Mouse (Mus musculus): ENCODE measurements around the gene Epha8. TPM values are rescaled to one million over a fixed set of nuclear protein-coding genes. Genes with fewer than 3 reads are reported as not detected.

Epha8 gene
- polyA plus RNA-seq, 1 experiment from 2014 or later: not detected

- WGBS (ENCODE audit: missing documents): 30% methylated on average over 7 of the region's 9 CpGs
- Histone ChIP-seq H3K4me3 (ENCODE audit: inconsistent target) (no peak overlapping the region), H3K27ac (no peak overlapping the region), H3K36me3 (ENCODE audit: inconsistent target) (no peaks in the 10 kb centered on the region), H3K79me2 (ENCODE audit: inconsistent target) (no peaks in the 10 kb centered on the region)
These were observed 10.9 kb upstream of the Epha8 start for GRCm38 (mm10) chr4:136967511-136967910.

DNA sequence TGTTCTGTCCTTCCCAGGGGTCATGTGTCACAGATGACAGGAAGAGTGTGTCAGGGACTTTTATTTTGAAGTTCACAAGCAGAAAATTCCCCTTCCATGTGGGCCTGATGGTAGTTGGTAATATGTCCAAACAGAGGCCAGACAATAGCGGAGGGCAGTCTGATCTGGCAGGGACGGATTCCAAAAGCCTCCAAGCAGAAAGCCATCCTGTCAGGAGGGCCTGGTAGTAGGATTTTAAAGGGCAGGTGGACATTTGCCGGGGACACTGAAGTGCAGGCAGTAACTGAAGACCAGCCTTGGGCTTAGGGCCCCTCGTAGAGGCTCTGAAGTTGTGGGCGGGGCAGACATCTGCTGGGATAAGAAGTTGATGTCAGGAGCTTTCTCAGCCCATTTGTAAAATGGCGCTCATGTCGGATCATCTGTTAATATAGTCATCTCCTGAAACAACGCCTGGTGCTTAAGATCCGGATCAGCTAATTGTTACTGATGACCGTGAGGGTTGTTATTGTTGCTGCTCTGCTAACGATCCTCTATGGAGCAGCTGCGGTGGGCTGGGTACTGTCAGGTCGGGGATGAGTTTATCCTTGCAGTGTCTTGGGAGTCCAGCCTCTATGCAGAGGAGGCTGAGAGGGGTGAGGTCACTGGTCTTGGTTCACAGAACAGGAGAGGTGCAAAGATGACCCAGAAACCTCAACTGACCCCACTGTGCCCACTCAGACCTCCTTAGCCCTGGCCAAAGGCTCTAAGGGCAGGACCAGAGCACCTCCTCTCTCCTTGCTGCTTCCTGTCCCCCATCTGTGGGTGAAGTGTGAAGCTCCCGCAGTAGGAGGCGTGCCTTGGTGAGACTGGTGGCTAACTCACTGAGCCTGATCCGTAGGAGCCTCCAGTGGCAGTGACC is 10.1 kb upstream of the Epha8 start:
- no peak overlapping the region for H3K27ac ChIP-seq
- H3K36me3 ChIP-seq (ENCODE audit: inconsistent target): no peaks in the 10 kb centered on the region
- 47% methylated on average over 16 of the region's 16 CpGs for WGBS (ENCODE audit: missing documents)
- H3K4me3 ChIP-seq (ENCODE audit: inconsistent target): no peak overlapping the region
- H3K79me2 ChIP-seq (ENCODE audit: inconsistent target): no peaks in the 10 kb centered on the region

DNA sequence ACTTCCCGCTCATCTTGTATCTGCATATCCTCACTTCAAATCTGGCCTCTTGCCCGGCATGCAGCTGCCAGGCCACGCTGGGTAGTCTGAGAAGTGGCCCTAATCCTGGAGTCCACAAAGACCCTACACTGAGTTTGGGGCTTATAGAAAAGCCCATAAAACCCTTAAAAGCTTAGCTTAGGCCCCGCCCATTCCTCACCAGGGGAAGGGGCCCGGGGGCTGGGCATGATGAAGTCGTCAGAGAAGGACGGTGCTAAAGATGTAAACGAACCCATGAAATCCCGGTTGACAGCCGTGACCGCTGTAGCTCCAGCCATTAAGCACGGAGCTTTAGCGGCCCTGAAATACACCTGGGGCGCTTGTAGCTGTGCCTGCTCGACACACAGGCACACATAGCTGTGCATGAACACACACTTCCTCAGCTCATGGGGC is 8.4 kb upstream of the Epha8 start:
- Histone ChIP-seq H3K27ac (no peak overlapping the region), H3K4me3 (ENCODE audit: inconsistent target) (no peak overlapping the region), H3K36me3 (ENCODE audit: inconsistent target) (no peaks in the 10 kb centered on the region), H3K79me2 (ENCODE audit: inconsistent target) (no peaks in the 10 kb centered on the region)
- WGBS (ENCODE audit: missing documents): 43% methylated on average over 15 of the region's 15 CpGs

- 88% methylated on average over 4 of the region's 4 CpGs for WGBS (ENCODE audit: missing documents)
- Histone ChIP-seq H3K4me3 (ENCODE audit: inconsistent target) (no peak overlapping the region), H3K36me3 (ENCODE audit: inconsistent target) (no peaks in the 10 kb centered on the region), H3K27ac (no peak overlapping the region), H3K79me2 (ENCODE audit: inconsistent target) (no peaks in the 10 kb centered on the region)
These were observed 5.8 kb upstream of the Epha8 start for GRCm38 (mm10) chr4:136962447-136962846.

DNA sequence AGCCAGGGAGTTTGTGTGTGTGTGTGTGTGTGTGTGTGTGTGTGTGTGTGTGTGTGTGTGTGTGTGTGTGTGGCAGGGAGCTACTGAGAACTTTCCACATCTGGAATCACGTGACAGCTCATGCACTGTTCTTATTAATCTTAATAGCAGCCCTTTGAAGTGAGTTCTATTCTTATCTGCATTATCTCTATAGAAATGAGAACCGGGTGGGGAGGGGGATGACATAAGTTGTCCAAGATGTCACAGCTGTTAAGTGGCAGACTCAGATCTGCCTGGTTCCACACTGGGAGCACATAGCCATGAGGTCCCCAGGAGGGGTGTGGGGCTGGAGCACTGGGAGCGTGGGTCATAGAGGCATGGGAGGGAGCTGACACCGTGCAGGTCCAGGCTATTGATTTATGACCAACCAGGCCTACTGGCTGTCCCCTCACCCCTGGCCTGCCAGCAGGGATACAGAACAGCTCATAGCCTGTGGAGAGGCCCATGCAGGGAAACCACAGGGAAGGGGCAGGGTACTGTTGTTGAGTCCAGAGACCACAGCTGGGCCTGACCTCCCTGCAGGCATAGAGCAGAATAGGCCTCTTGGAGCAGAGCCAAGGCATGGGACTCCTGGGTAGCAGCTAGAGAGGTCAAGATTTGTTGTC is 5.1 kb upstream of the Epha8 start:
- no peak overlapping the region for H3K27ac ChIP-seq
- 40% methylated on average over 4 of the region's 4 CpGs for WGBS (ENCODE audit: missing documents)
- no peaks in the 10 kb centered on the region for H3K36me3 ChIP-seq (ENCODE audit: inconsistent target)
- H3K79me2 ChIP-seq (ENCODE audit: inconsistent target): no peaks in the 10 kb centered on the region
- H3K4me3 ChIP-seq (ENCODE audit: inconsistent target): no peak overlapping the region

- Histone ChIP-seq H3K4me3 (ENCODE audit: inconsistent target) (no peak overlapping the region), H3K79me2 (ENCODE audit: inconsistent target) (no peaks in the 10 kb centered on the region), H3K36me3 (ENCODE audit: inconsistent target) (no peaks in the 10 kb centered on the region), H3K27ac (no peak overlapping the region)
- WGBS (ENCODE audit: missing documents): 59% methylated on average over 9 of the region's 9 CpGs
These were observed 4.0 kb upstream of the Epha8 start for GRCm38 (mm10) chr4:136960581-136960980.

DNA sequence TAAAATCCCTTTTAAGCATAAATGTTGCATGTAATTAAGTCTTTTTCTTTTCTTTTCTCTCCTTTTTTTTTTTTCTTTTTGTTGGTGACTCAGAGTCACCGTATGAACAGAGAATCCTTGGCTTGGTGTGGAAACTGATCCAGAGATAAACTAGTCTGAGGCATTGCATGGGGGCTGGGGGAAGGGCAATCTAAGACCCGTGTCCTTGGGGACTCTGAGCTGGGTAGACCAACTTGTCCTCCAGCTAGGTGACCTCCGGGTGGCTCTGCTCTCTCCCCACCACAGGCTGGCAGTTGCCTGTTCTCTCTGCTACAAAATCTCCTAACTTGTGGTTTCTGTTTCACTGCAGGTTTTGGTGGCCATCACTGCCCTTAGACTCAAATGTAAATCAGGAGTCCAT is 3.5 kb upstream of the Epha8 start:
- no peaks in the 10 kb centered on the region for H3K79me2 ChIP-seq (ENCODE audit: inconsistent target)
- H3K4me3 ChIP-seq (ENCODE audit: inconsistent target): no peak overlapping the region
- H3K36me3 ChIP-seq (ENCODE audit: inconsistent target): no peaks in the 10 kb centered on the region
- 25% methylated on average over 2 of the region's 3 CpGs for WGBS (ENCODE audit: missing documents)
- H3K27ac ChIP-seq: no peak overlapping the region

GRCm38 (mm10) chr4:136954562-136954961 is 2.1 kb downstream of the Epha8 start:
- Histone ChIP-seq H3K27ac (no peak overlapping the region), H3K36me3 (ENCODE audit: inconsistent target) (no peaks in the 10 kb centered on the region), H3K4me3 (ENCODE audit: inconsistent target) (no peak overlapping the region), H3K79me2 (ENCODE audit: inconsistent target) (no peaks in the 10 kb centered on the region)
- 73% methylated on average over 6 of the region's 6 CpGs for WGBS (ENCODE audit: missing documents)

GRCm38 (mm10) chr4:136949266-136949989 is 7.2 kb downstream of the Epha8 start:
- WGBS (ENCODE audit: missing documents): 55% methylated on average over 10 of the region's 10 CpGs
- Histone ChIP-seq H3K4me3 (ENCODE audit: inconsistent target) (no peak overlapping the region), H3K36me3 (ENCODE audit: inconsistent target) (no peaks in the 10 kb centered on the region), H3K27ac (no peak overlapping the region), H3K79me2 (ENCODE audit: inconsistent target) (no peaks in the 10 kb centered on the region)

DNA sequence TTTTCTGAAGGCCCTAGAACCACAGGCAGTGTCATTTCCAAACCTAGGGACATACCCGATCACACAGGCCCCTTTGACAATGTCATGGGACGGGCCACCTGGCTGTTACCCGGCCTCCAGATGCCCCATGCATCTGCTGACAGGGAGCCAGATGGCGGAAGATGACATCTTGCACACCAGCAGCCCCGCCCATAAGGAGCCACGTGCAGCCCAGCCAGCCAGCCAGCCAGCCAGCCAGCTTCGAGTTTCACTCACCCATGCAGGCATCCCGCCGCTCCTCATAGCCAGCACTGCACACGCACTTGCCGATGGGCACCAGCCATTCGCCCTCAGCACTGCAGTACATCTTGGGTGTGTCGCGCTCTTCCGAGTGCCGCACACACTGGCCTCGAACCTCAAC is 11.2 kb downstream of the Epha8 start:
- H3K36me3 ChIP-seq (ENCODE audit: inconsistent target): no peaks in the 10 kb centered on the region
- WGBS (ENCODE audit: missing documents): 76% methylated on average over 17 of the region's 17 CpGs
- no peaks in the 10 kb centered on the region for H3K79me2 ChIP-seq (ENCODE audit: inconsistent target)
- no peak overlapping the region for H3K4me3 ChIP-seq (ENCODE audit: inconsistent target)
- H3K27ac ChIP-seq: no peak overlapping the region

DNA sequence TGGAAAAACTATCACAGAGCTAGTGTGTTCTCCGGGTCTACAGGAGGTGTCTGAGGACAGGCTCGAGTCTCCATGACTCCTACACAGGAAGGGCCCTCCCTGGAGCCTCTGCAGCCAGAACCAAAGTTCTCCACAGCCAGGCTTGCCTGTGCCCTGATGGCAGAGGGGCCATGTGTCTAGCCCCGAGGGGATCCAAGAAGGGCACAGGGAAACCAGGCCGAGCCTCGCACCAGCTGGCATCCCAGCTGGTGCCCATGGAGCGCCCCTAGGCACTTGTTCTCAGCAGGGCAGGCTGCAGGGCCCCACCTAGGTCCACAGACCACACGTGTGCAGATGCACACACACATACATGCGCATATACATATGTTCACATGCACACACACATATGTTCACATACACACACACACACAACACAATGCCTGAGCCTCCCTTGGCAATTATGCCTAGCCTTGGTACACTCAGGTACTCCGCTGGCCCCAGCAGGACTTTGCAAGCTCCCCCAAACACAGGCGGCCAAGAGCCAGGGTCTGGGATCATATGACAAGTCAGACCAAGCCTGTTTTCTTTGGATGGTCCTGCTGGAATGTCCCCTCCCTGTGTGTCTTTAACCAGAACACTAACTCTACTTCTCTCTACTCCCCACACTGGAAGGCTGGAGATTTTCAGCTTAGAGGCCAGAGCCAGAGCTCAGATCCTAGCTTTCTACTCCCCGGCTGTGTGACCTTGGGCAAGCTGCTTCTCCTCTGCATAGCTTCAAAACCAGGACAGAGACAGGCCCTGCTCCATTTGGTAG is 11.9 kb downstream of the Epha8 start:
- Histone ChIP-seq H3K27ac (no peak overlapping the region), H3K4me3 (ENCODE audit: inconsistent target) (no peak overlapping the region), H3K36me3 (ENCODE audit: inconsistent target) (no peaks in the 10 kb centered on the region), H3K79me2 (ENCODE audit: inconsistent target) (no peaks in the 10 kb centered on the region)
- WGBS (ENCODE audit: missing documents): 88% methylated on average over 11 of the region's 11 CpGs

- Histone ChIP-seq H3K36me3 (ENCODE audit: inconsistent target) (no peaks in the 10 kb centered on the region), H3K4me3 (ENCODE audit: inconsistent target) (no peak overlapping the region), H3K27ac (no peak overlapping the region), H3K79me2 (ENCODE audit: inconsistent target) (no peaks in the 10 kb centered on the region)
- 21% methylated on average over 13 of the region's 13 CpGs for WGBS (ENCODE audit: missing documents)
These were observed 13.4 kb downstream of the Epha8 start for GRCm38 (mm10) chr4:136943175-136943574.

GRCm38 (mm10) chr4:136942761-136943160 is 13.9 kb downstream of the Epha8 start:
- H3K79me2 ChIP-seq (ENCODE audit: inconsistent target): no peaks in the 10 kb centered on the region
- H3K4me3 ChIP-seq (ENCODE audit: inconsistent target): no peak overlapping the region
- WGBS (ENCODE audit: missing documents): 23% methylated on average over 18 of the region's 18 CpGs
- H3K36me3 ChIP-seq (ENCODE audit: inconsistent target): no peaks in the 10 kb centered on the region
- H3K27ac ChIP-seq: no peak overlapping the region

- Histone ChIP-seq H3K36me3 (ENCODE audit: inconsistent target) (no peaks in the 10 kb centered on the region), H3K79me2 (ENCODE audit: inconsistent target) (no peaks in the 10 kb centered on the region), H3K4me3 (ENCODE audit: inconsistent target) (no peak overlapping the region), H3K27ac (no peak overlapping the region)
- 82% methylated on average over 5 of the region's 5 CpGs for WGBS (ENCODE audit: missing documents)
These were observed 18.7 kb downstream of the Epha8 start for GRCm38 (mm10) chr4:136937935-136938334.
